Mouse (Mus musculus) G1E (cell line): ENCODE results near the gene Vsir.

ENCODE experiments used
- CTCF ChIP-seq: IDR thresholded peaks from 2 replicates; pipeline ENCODE4 v1.5.1; 2012; ENCODE audit warnings: low read depth, low read length, inconsistent platforms, mixed read lengths
- GATA1 ChIP-seq: IDR thresholded peaks from 2 replicates; pipeline ENCODE4 v1.6.1; 2012; ENCODE audit warnings: borderline replicate concordance, low read length, inconsistent platforms, mixed read lengths

- TF ChIP-seq CTCF (no peak), GATA1 (no peak)
These were observed 4.6 kb downstream of the Vsir start for GRCm38 (mm10) chr10:60351248-60351647.
